Mouse (Mus musculus) hindbrain, embryonic 14.5 days (tissue): ENCODE data around the gene Dapl1. TPM values are rescaled to one million over a fixed set of nuclear protein-coding genes. Genes with fewer than 3 reads are reported as not detected.

Experiments used
- ATAC-seq: fragments of 200-750 bp; cut with Nextera tagmentation; 2 replicates; pipeline ENCODE4 v1.8.0; 2017; ENCODE audit warnings: moderate number of reproducible peaks, mild to moderate bottlenecking, moderate TSS enrichment, moderate library complexity; ENCODE audit not compliant: low FRiP score
- DNase-seq: peaks from one replicate; pipeline ENCODE4 v3.0.0-alpha.2; 2015; ENCODE audit warnings: low spot score
- H3K27ac ChIP-seq: fragments of 300-500 bp; sonication (generic); 2 replicates; pipeline ENCODE4 v1.5.1; 2014; ENCODE audit warnings: mild to moderate bottlenecking, moderate library complexity
- H3K27me3 ChIP-seq: fragments of 300-500 bp; sonication (generic); 2 replicates; pipeline ENCODE4 v1.6.1; 2014; ENCODE audit warnings: mild to moderate bottlenecking, low read length, mixed read lengths; ENCODE audit not compliant: control insufficient read depth, insufficient read depth
- H3K36me3 ChIP-seq: fragments of 300-500 bp; sonication (generic); replicated peaks from 2 replicates; pipeline ENCODE4 v1.6.1; 2014; ENCODE audit not compliant: control insufficient read depth, insufficient read depth
- H3K4me1 ChIP-seq: fragments of 300-500 bp; sonication (generic); replicated peaks from 2 replicates; pipeline ENCODE4 v1.6.1; 2014; ENCODE audit warnings: antibody characterized with exemption, low read length, mixed read lengths; ENCODE audit not compliant: control insufficient read depth, insufficient read depth
- H3K4me2 ChIP-seq: fragments of 300-500 bp; sonication (generic); replicated peaks from 2 replicates; pipeline ENCODE4 v1.6.1; 2014; ENCODE audit warnings: mild to moderate bottlenecking, moderate library complexity
- H3K4me3 ChIP-seq: fragments of 300-500 bp; sonication (generic); replicated peaks from 2 replicates; pipeline ENCODE4 v1.5.1; 2014; ENCODE audit warnings: mild to moderate bottlenecking, low read length
- H3K9ac ChIP-seq: fragments of 300-500 bp; sonication (generic); 2 replicates; pipeline ENCODE4 v1.6.1; 2014
- H3K9me3 ChIP-seq: fragments of 300-500 bp; sonication (generic); 2 replicates; pipeline ENCODE4 v1.6.1; 2016; ENCODE audit warnings: low read length; ENCODE audit not compliant: control insufficient read depth
- WGBS: fragments of 180-500 bp; shearing (Covaris S2); extraction: QIAGEN DNeasy Blood & Tissue Kit; methylation state at CpG from one replicate; pipeline ENCODE4 v1.1.7; 2014; 5-methylcytosine and 5-hydroxymethylcytosine counted together
- polyA plus RNA-seq: library from polyadenylated mRNA; unstranded; fragments of >200 nt; fragmentation: Nextera tagmentation; extraction: Ambion mirVana; gene quantifications from 2 replicates; pipeline ENCODE4 v1.2.1, GENCODE M21; 2014

Dapl1 gene
- polyA plus RNA-seq, 1 experiment from 2014 or later, result not detected

DNA sequence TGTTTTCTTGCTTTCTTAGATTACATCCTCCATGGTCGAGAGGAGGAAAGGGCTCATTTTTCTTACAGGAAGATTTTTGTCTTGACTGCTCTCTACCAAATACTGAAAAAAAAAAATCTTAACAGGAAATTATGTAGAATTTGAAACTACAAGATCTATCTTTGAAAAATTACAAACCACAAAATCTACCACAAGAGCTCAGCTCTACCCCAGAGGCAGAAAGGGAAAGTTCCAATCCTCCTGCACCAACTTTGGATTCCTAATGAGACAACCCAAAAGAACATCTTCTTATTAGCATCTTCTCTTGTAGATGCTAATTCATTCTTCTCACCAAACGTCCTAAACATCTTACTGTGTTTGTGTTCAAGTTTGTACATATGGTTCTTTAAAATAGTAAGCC is 3.8 kb downstream of the Dapl1 start:
- Histone ChIP-seq H3K4me1 (no peaks in the 10 kb centered on the region; the same call in 1 of the 2 replicates), H3K4me2 (no peak overlapping the region), H3K4me3 (no peak overlapping the region), H3K9me3 (no peaks in the 10 kb centered on the region), H3K27me3 (0 out of 2 replicates have a peak, but pooled peaks cover 4% of the 10 kb centered on the region), H3K36me3 (no peaks in the 10 kb centered on the region), H3K9ac (no peak overlapping the region), H3K27ac (no peak overlapping the region)
- DNase-seq, result no peak
- WGBS, result 71% methylated on average over 2 of the region's 2 CpGs
- no peak for ATAC-seq

DNA sequence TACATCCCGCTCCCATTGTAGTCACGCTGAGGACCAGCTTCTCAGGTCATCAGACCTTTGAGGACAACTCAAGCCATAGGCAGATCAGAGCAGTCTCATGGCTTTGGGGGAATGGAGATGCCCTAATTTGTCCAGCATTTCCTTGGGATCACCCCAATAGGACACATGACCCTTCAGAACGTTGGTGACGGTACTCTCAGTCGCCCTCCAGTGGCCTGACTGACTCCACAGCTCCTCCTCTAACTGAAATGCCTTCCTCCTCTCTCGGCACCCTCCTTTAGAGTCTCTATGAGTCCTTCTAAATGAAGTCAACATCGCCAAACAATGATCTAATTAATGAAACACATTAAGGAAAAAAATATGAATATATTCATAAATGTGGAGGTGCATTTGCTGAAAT is 5.9 kb downstream of the Dapl1 start:
- H3K27ac ChIP-seq, result no peak overlapping the region
- no peaks in the 10 kb centered on the region for H3K9me3 ChIP-seq
- H3K4me3 ChIP-seq, result no peak overlapping the region
- WGBS, result 77% methylated on average over 7 of the region's 7 CpGs
- H3K4me2 ChIP-seq, result no peak overlapping the region
- ATAC-seq (no peak), DNase-seq (no peak)
- H3K27me3 ChIP-seq, result 0 out of 2 replicates have a peak, but pooled peaks cover 4% of the 10 kb centered on the region
- H3K9ac ChIP-seq, result no peak overlapping the region
- no peaks in the 10 kb centered on the region for H3K36me3 ChIP-seq
- H3K4me1 ChIP-seq, result no peaks in the 10 kb centered on the region

DNA sequence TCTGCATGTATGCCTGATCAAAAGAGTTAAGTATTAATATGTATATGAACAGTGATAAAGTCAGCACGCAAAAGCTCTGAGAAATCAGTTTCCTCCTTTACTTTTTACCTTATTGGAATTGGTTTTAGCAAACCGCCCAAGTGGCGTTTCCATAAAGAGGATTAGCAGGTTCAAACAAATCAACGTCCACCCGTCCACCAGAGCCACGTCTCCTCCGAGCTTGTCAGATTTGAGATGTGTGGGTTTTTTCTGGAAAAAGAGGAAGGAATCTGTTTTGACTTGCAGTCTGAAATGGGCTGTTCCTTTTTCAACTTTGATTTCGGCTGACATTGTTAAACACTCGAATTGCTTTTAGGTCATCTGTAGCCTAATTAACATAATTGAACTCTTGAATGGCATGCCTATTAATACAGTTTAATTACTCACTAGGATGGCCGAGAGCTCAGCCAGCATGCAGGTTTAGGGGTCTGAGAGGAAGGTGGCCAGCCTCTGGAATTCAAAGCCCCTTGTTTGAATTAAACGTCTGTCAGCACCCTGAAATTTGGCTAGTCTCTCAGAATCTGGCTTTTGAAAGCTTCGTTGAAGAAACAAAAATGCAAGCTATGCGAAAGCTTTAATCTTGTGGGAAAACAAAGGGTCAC is 9.1 kb downstream of the Dapl1 start:
- DNase-seq (no peak), ATAC-seq (no peak)
- 0 out of 2 replicates have a peak, but pooled peaks cover 4% of the 10 kb centered on the region for H3K27me3 ChIP-seq
- 46% methylated on average over 13 of the region's 13 CpGs for WGBS
- H3K4me3 ChIP-seq, result no peak overlapping the region
- H3K27ac ChIP-seq, result no peak overlapping the region
- H3K4me1 ChIP-seq, result no peaks in the 10 kb centered on the region
- H3K9me3 ChIP-seq, result no peaks in the 10 kb centered on the region
- no peaks in the 10 kb centered on the region for H3K36me3 ChIP-seq
- H3K9ac ChIP-seq, result no peak overlapping the region
- H3K4me2 ChIP-seq, result no peak overlapping the region

GRCm38 (mm10) chr2:59499146-59499545 is 14.7 kb downstream of the Dapl1 start:
- WGBS, result 84% methylated on average over 8 of the region's 8 CpGs
- Histone ChIP-seq H3K36me3 (no peaks in the 10 kb centered on the region), H3K4me3 (no peak overlapping the region), H3K9ac (no peak overlapping the region), H3K27me3 (no peaks in the 10 kb centered on the region), H3K4me1 (no peaks in the 10 kb centered on the region), H3K4me2 (no peak overlapping the region), H3K27ac (no peak overlapping the region), H3K9me3 (no peaks in the 10 kb centered on the region)
- no peak for ATAC-seq
- DNase-seq, result no peak

DNA sequence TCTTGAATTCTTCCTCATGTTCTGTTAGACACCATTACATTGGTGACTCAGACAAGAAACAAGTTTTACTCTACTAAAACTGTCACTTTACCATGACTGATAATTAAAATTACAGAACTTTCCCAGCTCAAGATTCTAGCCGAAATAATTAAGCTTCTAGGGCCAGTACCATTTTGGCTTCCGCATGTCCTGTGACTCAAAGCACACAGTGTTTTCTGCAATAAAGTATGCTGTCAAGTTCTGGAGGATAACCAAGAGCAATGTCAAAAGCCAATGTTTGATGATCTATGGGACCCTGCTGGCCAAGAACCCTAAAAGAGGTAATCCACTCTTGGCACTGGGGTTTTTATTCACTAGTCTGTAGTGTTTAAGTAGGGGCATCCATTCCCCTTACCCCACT is 15.3 kb downstream of the Dapl1 start:
- 91% methylated on average over 2 of the region's 2 CpGs for WGBS
- Histone ChIP-seq H3K4me3 (no peak overlapping the region), H3K9ac (no peak overlapping the region), H3K36me3 (no peaks in the 10 kb centered on the region), H3K9me3 (no peaks in the 10 kb centered on the region), H3K4me2 (no peak overlapping the region), H3K27ac (no peak overlapping the region), H3K4me1 (no peaks in the 10 kb centered on the region), H3K27me3 (no peaks in the 10 kb centered on the region)
- ATAC-seq (no peak), DNase-seq (no peak)

DNA sequence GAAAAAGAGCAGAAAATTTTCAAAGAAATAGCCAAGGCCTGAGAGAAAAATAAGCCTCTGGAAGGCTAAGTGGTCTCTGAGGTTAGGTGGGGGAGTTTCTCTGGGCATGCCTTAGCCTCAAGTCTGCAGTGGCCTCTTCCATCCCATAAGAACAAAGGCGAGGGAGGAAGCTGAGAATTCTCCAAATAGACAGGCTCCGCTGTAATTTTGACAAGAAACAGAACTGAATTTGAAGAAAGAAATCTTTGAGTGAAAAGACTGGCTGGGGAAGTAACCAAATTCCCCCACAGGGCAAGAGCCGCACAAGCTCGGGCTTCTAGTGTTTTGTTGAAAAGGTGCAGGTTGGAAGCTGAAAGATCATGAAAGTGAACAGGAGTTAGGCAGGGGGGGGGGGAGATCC is 24.6 kb downstream of the Dapl1 start:
- Histone ChIP-seq H3K27ac (no peak overlapping the region), H3K27me3 (no peaks in the 10 kb centered on the region), H3K4me1 (no peaks in the 10 kb centered on the region), H3K9me3 (no peaks in the 10 kb centered on the region), H3K4me2 (no peak overlapping the region), H3K9ac (no peak overlapping the region), H3K36me3 (no peaks in the 10 kb centered on the region), H3K4me3 (no peak overlapping the region)
- 83% methylated on average over 4 of the region's 4 CpGs for WGBS
- ATAC-seq (no peak), DNase-seq (no peak)

DNA sequence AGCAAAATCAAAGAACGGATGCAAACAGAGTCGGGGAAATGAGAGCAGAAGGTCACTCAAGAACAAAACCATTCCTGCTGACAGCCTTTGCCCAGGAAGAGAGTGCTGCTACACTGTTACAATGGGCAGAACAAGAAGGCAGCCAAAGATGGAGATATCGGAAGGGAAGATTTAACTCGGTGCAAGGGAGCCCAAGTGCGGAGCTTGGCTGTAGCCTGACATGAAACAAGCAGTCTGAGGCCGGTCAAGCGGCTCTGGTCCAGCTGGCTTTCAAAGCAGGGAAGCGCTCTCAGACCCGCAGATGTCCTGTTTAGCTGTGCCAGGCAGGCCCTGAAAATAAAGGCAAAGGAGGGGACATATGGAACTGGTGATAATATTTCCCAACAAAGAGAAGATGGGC is 26.0 kb downstream of the Dapl1 start:
- Histone ChIP-seq H3K27ac (peak overlapping the region; percentile 10; the same call in 1 of the 2 replicates), H3K36me3 (no peaks in the 10 kb centered on the region), H3K4me1 (no peaks in the 10 kb centered on the region), H3K4me3 (no peak overlapping the region), H3K9me3 (no peaks in the 10 kb centered on the region), H3K4me2 (no peak overlapping the region), H3K9ac (0 out of 2 replicates have a peak overlapping the region, but pooled peaks have one; percentile 21), H3K27me3 (no peaks in the 10 kb centered on the region)
- WGBS, result 32% methylated on average over 9 of the region's 9 CpGs
- DNase-seq, result no peak
- ATAC-seq, result peak; percentile 57; the same call in 1 of the 2 replicates

DNA sequence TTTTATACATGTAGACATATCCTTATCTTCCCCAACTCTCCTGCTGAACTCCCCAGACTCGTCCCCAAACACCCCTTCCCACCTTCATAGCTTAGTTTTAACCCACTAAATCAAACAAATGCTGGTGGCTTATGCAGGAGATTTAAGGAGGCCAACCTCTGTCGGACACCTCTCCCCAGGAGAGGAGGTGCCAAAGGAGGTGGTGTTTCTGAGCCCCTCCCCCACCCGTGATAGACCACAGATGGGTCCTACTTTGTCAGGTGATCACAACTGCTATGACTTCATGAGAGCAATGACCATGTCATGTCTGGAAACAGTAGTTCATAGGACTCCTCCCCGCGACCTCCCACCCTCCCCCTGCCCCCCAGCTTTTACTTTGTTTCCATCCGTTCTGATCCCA is 26.4 kb downstream of the Dapl1 start:
- Histone ChIP-seq H3K9me3 (no peaks in the 10 kb centered on the region), H3K4me1 (no peaks in the 10 kb centered on the region), H3K36me3 (no peaks in the 10 kb centered on the region), H3K27me3 (no peaks in the 10 kb centered on the region), H3K4me2 (no peak overlapping the region), H3K9ac (no peak overlapping the region), H3K27ac (peak overlapping the region; percentile 10; the same call in 1 of the 2 replicates), H3K4me3 (no peak overlapping the region)
- WGBS, result 78% methylated on average over 6 of the region's 6 CpGs
- peak; percentile 9; the same call in 1 of the 2 replicates for ATAC-seq
- no peak for DNase-seq

DNA sequence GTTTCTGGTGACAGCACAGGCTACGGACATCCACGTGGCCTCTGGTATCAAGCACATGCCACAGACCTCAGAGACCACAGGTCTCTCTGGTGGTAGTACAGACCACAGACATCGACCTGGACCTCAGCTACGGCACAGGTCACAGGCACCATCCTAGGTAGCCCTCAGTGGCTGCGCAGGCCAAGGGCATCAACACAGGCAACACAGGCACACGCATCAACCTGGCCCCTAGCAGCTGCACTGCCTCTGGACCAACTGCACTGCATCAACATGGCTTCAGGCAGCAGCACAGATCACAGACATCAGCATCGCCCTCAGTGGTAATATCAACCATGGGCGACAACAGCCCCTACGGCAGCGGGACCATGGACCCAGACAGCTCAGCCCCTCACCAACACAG is 36.2 kb downstream of the Dapl1 start:
- DNase-seq (no peak), ATAC-seq (no peak)
- Histone ChIP-seq H3K9me3 (no peaks in the 10 kb centered on the region), H3K27ac (no peak overlapping the region), H3K9ac (no peak overlapping the region), H3K27me3 (no peaks in the 10 kb centered on the region), H3K4me1 (no peaks in the 10 kb centered on the region), H3K36me3 (no peaks in the 10 kb centered on the region), H3K4me3 (no peak overlapping the region), H3K4me2 (no peak overlapping the region)
- WGBS, result 95% methylated on average over 10 of the region's 10 CpGs
